Mouse (Mus musculus): Measurements from ENCODE around the gene Mesp2. TPM values are rescaled to one million over a fixed set of nuclear protein-coding genes. Genes with fewer than 3 reads are reported as not detected.

The Mesp2 gene
- polyA plus RNA-seq, 1 experiment from 2014 or later: 0.82 TPM

GRCm38 (mm10) chr7:79818321-79818720 lies 7.8 kb downstream of the Mesp2 start:
- peaks cover 11% of the 10 kb centered on the region; the same call in 1 of the 2 replicates for H3K27me3 ChIP-seq
- no peaks in the 10 kb centered on the region for H3K9me3 ChIP-seq (replicated peaks)
- no peak overlapping the region for H3K9ac ChIP-seq
- H3K4me3 ChIP-seq (replicated peaks): no peak overlapping the region
- peaks cover 28% of the 10 kb centered on the region for H3K4me1 ChIP-seq
- 5% methylated on average over 6 of the region's 6 CpGs for WGBS
- H3K27ac ChIP-seq: no peak overlapping the region
- no peak overlapping the region for H3K4me2 ChIP-seq
- no peak for ATAC-seq (replicated peaks; ENCODE audit: low FRiP score)
- H3K36me3 ChIP-seq: peaks cover 5% of the 10 kb centered on the region; the same call in 1 of the 2 replicates

- Histone ChIP-seq H3K27ac (no peak overlapping the region), H3K4me2 (no peak overlapping the region), H3K27me3 (peaks cover 11% of the 10 kb centered on the region; the same call in 1 of the 2 replicates), H3K4me3 (replicated peaks) (no peak overlapping the region), H3K36me3 (peaks cover 13% of the 10 kb centered on the region), H3K9me3 (replicated peaks) (no peaks in the 10 kb centered on the region), H3K4me1 (peaks cover 28% of the 10 kb centered on the region), H3K9ac (no peak overlapping the region)
- 26% methylated on average over 4 of the region's 4 CpGs for WGBS
- ATAC-seq (replicated peaks; ENCODE audit: low FRiP score): no peak
Observed at GRCm38 (mm10) chr7:79819515-79819914, 9.0 kb downstream of the Mesp2 start.

GRCm38 (mm10) chr7:79819996-79820395 lies 9.5 kb downstream of the Mesp2 start:
- Histone ChIP-seq H3K4me2 (no peak overlapping the region), H3K9ac (no peak overlapping the region), H3K36me3 (peaks cover 18% of the 10 kb centered on the region), H3K9me3 (replicated peaks) (no peaks in the 10 kb centered on the region), H3K4me1 (peaks cover 28% of the 10 kb centered on the region), H3K4me3 (replicated peaks) (no peak overlapping the region), H3K27ac (no peak overlapping the region), H3K27me3 (peaks cover 11% of the 10 kb centered on the region; the same call in 1 of the 2 replicates)
- 51% methylated on average over 11 of the region's 11 CpGs for WGBS
- no peak for ATAC-seq (replicated peaks; ENCODE audit: low FRiP score)

GRCm38 (mm10) chr7:79822092-79822695 lies 11.7 kb downstream of the Mesp2 start:
- Histone ChIP-seq H3K4me3 (replicated peaks) (no peak overlapping the region), H3K27ac (no peak overlapping the region), H3K4me2 (no peak overlapping the region), H3K9ac (no peak overlapping the region), H3K36me3 (peaks cover 40% of the 10 kb centered on the region), H3K9me3 (replicated peaks) (no peaks in the 10 kb centered on the region), H3K4me1 (peaks cover 28% of the 10 kb centered on the region), H3K27me3 (peaks cover 9% of the 10 kb centered on the region; the same call in 1 of the 2 replicates)
- 80% methylated on average over 12 of the region's 12 CpGs for WGBS
- ATAC-seq (replicated peaks; ENCODE audit: low FRiP score): no peak

- peaks cover 42% of the 10 kb centered on the region for H3K36me3 ChIP-seq
- H3K27ac ChIP-seq: no peak overlapping the region
- no peaks in the 10 kb centered on the region for H3K27me3 ChIP-seq
- ATAC-seq (replicated peaks; ENCODE audit: low FRiP score): no peak
- no peaks in the 10 kb centered on the region for H3K9me3 ChIP-seq (replicated peaks)
- WGBS: 90% methylated on average over 3 of the region's 3 CpGs
- H3K4me1 ChIP-seq: peaks cover 8% of the 10 kb centered on the region
- no peak overlapping the region for H3K4me3 ChIP-seq (replicated peaks)
- no peak overlapping the region for H3K9ac ChIP-seq
- no peak overlapping the region for H3K4me2 ChIP-seq
Observed at GRCm38 (mm10) chr7:79828341-79828740, 17.8 kb downstream of the Mesp2 start.

GRCm38 (mm10) chr7:79831145-79831544 lies 20.6 kb downstream of the Mesp2 start:
- Histone ChIP-seq H3K27ac (peak overlapping the region; percentile 60), H3K4me1 (peaks cover 8% of the 10 kb centered on the region), H3K4me3 (replicated peaks) (no peak overlapping the region), H3K4me2 (no peak overlapping the region), H3K9ac (no peak overlapping the region), H3K36me3 (peaks cover 28% of the 10 kb centered on the region), H3K9me3 (replicated peaks) (no peaks in the 10 kb centered on the region), H3K27me3 (no peaks in the 10 kb centered on the region)
- ATAC-seq (replicated peaks; ENCODE audit: low FRiP score): no peak
- WGBS: 43% methylated on average over 6 of the region's 6 CpGs

GRCm38 (mm10) chr7:79831585-79831984 lies 21.1 kb downstream of the Mesp2 start:
- Histone ChIP-seq H3K36me3 (peaks cover 23% of the 10 kb centered on the region), H3K27ac (peak overlapping the region; percentile 60), H3K4me2 (no peak overlapping the region), H3K27me3 (no peaks in the 10 kb centered on the region), H3K4me3 (replicated peaks) (no peak overlapping the region), H3K9ac (no peak overlapping the region), H3K4me1 (peaks cover 8% of the 10 kb centered on the region), H3K9me3 (replicated peaks) (no peaks in the 10 kb centered on the region)
- ATAC-seq (replicated peaks; ENCODE audit: low FRiP score): no peak
- 47% methylated on average over 6 of the region's 6 CpGs for WGBS

- no peak overlapping the region for H3K4me2 ChIP-seq
- H3K9ac ChIP-seq: no peak overlapping the region
- no peak overlapping the region for H3K27ac ChIP-seq
- no peaks in the 10 kb centered on the region for H3K27me3 ChIP-seq
- no peak for ATAC-seq (replicated peaks; ENCODE audit: low FRiP score)
- H3K9me3 ChIP-seq (replicated peaks): no peaks in the 10 kb centered on the region
- H3K36me3 ChIP-seq: peaks cover 11% of the 10 kb centered on the region
- no peak overlapping the region for H3K4me3 ChIP-seq (replicated peaks)
- peaks cover 8% of the 10 kb centered on the region for H3K4me1 ChIP-seq
Observed at GRCm38 (mm10) chr7:79832980-79833379, 22.5 kb downstream of the Mesp2 start.

GRCm38 (mm10) chr7:79835196-79835595 lies 24.7 kb downstream of the Mesp2 start:
- Histone ChIP-seq H3K4me2 (no peak overlapping the region), H3K36me3 (peaks cover 14% of the 10 kb centered on the region), H3K4me1 (peaks cover 8% of the 10 kb centered on the region), H3K9me3 (replicated peaks) (no peaks in the 10 kb centered on the region), H3K27ac (no peak overlapping the region), H3K27me3 (no peaks in the 10 kb centered on the region), H3K4me3 (replicated peaks) (no peak overlapping the region), H3K9ac (no peak overlapping the region)
- 94% methylated on average over 6 of the region's 6 CpGs for WGBS
- no peak for ATAC-seq (replicated peaks; ENCODE audit: low FRiP score)

- Histone ChIP-seq H3K9ac (no peak overlapping the region), H3K4me1 (peaks cover 3% of the 10 kb centered on the region), H3K9me3 (replicated peaks) (no peaks in the 10 kb centered on the region), H3K4me3 (replicated peaks) (no peak overlapping the region), H3K36me3 (peaks cover 18% of the 10 kb centered on the region), H3K27me3 (no peaks in the 10 kb centered on the region), H3K27ac (no peak overlapping the region), H3K4me2 (no peak overlapping the region)
- ATAC-seq (replicated peaks; ENCODE audit: low FRiP score): peak; percentile 22; the same call in 1 of the 2 replicates
- 64% methylated on average over 2 of the region's 2 CpGs for WGBS
Observed at GRCm38 (mm10) chr7:79837247-79837646, 26.7 kb downstream of the Mesp2 start.

GRCm38 (mm10) chr7:79842163-79842562 lies 31.6 kb downstream of the Mesp2 start:
- Histone ChIP-seq H3K4me2 (peak overlapping the region; percentile 32; the same call in 1 of the 2 replicates), H3K27ac (peak overlapping the region; percentile 71)

GRCm38 (mm10) chr7:79844090-79844802 lies 33.7 kb downstream of the Mesp2 start:
- Histone ChIP-seq H3K4me1 (peaks cover 43% of the 10 kb centered on the region), H3K9me3 (replicated peaks) (no peaks in the 10 kb centered on the region), H3K4me3 (replicated peaks) (no peak overlapping the region), H3K9ac (no peak overlapping the region), H3K36me3 (peaks cover 3% of the 10 kb centered on the region; the same call in 1 of the 2 replicates), H3K27ac (no peak overlapping the region; the same call in 1 of the 2 replicates), H3K27me3 (peaks cover 5% of the 10 kb centered on the region; the same call in 1 of the 2 replicates), H3K4me2 (no peak overlapping the region)
- ATAC-seq (replicated peaks; ENCODE audit: low FRiP score): no peak
- 66% methylated on average over 8 of the region's 8 CpGs for WGBS

More at GRCm38 (mm10) chr7:79842163-79842562, 31.6 kb downstream of the Mesp2 start:
- WGBS: 62% methylated on average over 7 of the region's 7 CpGs
- Histone ChIP-seq H3K4me1 (peaks cover 33% of the 10 kb centered on the region), H3K9me3 (replicated peaks) (no peaks in the 10 kb centered on the region), H3K36me3 (peaks cover 7% of the 10 kb centered on the region), H3K27me3 (no peaks in the 10 kb centered on the region), H3K9ac (no peak overlapping the region), H3K4me3 (replicated peaks) (no peak overlapping the region)
- ATAC-seq (replicated peaks; ENCODE audit: low FRiP score): peak; percentile 86

Data from kidney, embryonic 15.5 days (tissue).